Mouse (Mus musculus) cerebellum, adult (tissue): ENCODE measurements around the gene Brd7.

Experiments used
- ATAC-seq: cut with Nextera tagmentation; 2 replicates; pipeline ENCODE4 v1.9.2; 2017; ENCODE audit warnings: mild to moderate bottlenecking, moderate library complexity, mixed read lengths; ENCODE audit not compliant: insufficient number of reproducible peaks, low FRiP score, low TSS enrichment

Gene Brd7

DNA sequence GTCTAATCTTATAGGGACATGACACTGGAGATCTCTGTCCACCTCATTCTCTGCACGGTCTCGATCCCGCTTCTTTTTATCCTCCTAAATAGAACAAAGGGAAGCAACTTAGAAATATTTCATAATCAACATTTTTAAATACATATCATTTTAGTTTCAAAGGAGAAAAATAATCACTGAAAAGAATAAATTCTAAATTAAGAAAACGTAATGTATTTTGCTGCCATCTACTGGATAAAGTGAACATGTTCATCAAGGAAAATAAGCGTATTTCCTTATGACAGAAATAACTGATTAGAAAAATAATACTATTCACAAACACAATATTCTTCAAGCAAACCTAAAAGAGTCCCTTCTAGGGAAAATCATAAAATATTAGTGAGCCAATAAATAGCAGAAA is 4.0 kb downstream of the Brd7 start:
- no peak for ATAC-seq

DNA sequence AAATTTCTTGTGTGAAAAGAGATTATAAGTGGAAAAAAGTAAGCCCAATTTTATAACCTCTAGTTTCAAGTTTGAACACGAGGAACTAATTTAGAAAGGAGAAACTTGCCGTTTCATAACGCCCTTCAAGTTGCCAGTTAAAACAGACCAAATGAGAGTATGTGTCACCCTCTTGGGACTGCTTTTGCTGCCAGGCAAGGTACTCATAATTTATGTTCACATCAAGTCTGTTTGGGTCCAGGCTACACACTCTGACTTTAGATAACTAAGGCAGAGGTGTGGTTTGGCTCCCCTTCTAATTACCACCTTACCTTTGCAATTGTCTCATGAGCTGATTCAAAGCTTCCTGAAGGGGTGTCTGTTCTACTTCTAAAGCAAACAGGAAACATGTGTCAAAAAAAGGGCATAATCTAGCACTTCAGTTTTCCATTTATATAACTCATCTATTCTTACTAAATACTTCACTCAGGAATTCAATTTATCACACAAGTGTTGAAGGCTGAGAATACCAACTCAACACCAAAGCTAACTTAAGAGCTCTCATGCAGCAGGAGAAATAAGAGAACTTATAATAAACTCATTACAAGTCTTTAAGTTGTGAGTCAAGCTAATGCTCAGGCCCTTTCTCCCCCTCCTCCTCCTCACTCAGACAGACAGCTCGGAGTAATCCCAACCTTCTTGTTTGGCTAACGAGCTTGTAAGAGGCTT is 4.6 kb downstream of the Brd7 start:
- no peak for ATAC-seq

DNA sequence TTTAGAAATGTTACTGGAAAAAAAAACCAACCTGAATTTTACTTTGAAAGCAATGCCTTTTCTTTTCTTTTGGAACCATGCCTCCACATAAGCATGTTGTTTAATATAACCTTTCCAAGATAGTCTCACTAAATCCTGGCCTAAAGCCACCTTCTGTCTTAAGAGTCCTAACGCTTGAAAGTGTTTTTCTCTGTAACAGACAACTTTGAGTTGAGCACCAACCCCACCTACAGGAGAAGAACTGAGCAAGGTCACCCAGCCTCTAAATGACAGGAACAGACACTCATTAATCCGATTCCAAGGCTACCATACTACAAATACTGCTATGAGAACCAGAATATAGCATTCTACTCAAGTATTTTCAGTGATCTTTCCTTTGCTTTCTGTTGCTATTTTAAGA is 12.9 kb downstream of the Brd7 start:
- no peak for ATAC-seq

GRCm38 (mm10) chr8:88342026-88342425 is 20.0 kb downstream of the Brd7 start:
- ATAC-seq: no peak

- no peak for ATAC-seq
Observed at GRCm38 (mm10) chr8:88339887-88340695, 21.9 kb downstream of the Brd7 start.

DNA sequence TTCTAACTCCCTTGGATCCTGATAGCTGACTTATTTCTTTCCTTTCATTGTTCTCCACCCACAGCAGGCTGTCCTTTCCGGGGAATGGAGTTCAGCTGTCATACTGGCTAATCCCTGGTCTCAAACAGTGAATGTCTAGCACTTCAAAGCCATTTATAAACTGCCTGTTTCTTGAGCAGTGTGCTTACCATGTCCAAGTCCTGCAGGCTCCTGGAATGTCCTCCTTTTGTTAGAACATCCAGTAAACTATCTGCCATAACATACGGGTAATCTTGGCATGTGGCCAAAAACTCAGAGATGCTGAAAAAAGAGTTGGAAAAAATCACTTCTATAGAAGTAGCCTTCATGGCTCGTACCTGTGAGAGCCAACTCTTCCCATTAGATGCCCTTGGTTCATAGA is 22.8 kb downstream of the Brd7 start:
- no peak for ATAC-seq

DNA sequence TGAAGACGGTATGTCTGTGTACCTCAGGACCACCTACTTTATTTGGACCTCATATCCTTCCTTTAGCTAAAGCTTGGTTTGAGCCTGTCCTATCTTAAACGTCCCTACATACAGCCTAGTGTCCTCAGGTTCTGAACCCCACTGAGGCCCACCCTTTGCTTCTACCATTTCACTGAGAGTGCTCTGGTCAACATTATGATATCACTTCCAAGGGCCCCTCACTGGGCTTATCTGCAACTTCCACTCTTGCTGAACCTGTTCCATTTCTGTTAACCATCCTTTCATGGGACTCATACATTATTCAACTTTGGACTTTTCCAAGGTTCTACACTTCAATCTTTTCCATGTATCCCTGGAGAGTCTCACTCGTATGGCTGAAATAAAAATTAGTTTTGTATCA is 27.0 kb downstream of the Brd7 start:
- ATAC-seq: no peak

DNA sequence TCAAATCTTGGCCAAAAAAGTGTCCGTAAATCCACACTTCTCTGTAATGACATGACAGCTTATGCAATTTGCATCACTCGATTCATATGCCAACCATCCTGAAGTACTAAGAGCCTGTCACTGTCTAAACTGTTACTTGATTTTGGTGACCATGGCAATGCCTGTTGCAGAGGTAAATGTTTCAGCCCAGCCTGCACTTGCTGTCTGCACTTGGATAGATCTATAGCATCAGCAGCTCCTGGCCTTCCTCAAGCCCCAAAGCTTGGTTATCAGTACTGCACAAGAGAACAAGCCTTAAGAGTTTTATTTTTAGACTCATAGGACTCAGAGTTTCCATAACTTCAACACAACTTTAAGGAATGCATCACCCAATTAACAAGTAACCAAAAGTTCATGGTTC is 27.6 kb downstream of the Brd7 start:
- no peak for ATAC-seq

DNA sequence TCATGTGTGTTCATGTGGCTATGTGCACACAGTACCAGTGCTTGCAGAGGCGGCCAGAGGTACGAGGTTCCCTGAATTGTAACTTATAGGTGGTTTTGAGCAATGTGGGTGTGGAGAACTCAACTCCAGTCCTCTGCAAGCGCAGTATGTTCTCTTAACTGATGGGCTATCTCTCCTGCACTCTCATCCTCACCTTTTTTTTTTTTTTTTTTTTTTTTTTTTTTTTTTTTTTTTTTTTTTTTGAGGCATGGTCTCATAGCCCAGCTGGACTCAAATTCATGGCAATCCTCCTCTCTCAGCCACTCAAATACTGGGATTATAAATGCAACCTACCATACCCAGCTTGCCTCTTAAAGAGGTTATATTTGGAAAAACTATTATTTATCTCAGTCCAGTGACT is 31.2 kb downstream of the Brd7 start:
- no peak for ATAC-seq

DNA sequence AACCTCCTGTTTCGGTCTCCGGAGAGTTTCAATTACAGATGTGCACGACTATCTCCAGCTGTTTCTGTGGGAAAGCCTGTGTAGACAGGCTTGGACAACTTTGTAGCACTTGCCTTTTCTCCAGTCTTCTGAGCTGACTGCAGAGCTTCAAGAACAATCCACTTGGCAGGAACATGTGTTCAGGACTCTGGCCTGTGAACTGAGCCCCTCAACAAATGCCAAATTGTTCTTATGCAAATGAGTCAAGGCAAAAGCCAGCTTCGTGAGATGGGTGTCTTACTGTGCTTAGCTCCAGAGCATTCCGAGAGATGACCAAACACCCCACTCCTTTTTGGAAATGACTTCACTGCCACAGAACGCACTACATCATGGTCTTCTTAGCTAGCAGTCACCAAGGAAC is 33.3 kb downstream of the Brd7 start:
- ATAC-seq: no peak

DNA sequence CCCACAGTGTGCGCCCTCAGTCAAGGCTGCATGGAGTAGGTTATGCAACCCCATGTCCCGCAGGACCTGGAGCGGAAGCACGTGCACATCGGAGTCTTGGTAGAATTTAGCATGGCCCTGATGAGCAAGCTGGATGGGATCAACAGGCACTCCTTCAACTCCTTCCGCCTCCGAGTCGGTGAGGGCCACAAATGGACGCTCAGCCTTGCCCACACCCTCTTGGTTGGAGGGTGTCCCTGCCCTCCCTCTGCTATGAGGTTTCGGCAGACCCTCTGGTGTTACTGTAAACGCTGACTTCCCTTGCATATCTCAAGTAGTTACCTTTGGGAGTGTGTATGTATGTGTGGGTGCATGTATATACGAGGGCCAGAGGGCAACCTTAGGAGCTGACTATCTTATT is 35.7 kb downstream of the Brd7 start:
- ATAC-seq: no peak

- ATAC-seq: no peak
Observed at GRCm38 (mm10) chr8:88325795-88326194, 36.2 kb downstream of the Brd7 start.

DNA sequence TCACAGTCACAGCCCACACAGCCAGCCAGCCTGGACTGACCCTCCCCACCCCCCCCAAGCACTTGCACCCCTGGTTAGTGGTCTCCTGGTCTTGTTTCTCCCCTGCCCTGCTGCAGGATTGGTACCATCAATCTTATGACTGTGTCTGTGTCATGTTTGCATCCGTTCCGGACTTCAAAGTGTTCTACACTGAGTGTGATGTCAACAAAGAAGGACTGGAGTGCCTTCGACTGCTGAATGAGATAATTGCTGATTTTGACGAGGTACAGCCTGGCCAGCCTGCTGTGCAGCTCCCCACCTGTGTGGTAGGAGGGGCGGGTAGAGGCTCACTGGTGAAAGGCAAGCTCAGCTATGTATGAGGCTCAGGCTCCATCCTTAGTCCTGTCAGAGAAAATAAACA is 36.7 kb downstream of the Brd7 start:
- ATAC-seq: no peak

DNA sequence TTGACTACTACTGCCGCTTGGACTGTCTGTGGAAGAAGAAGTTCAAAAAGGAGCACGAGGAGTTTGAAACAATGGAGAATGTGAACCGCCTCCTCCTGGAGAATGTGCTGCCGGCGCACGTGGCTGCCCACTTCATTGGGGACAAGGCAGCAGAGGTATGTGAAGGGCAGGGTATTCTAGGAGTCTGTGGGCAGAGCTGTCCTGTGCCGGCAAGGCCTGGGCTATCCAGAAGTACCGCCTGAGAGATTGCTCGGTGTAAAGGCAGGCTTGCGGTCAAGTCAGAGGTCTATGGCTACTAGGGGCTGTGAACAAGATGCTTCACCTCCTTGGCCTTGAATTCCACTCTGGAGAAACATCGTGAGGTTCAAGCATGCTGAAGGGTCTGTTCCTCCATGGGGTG is 37.2 kb downstream of the Brd7 start:
- no peak for ATAC-seq

GRCm38 (mm10) chr8:88323523-88323922 is 38.5 kb downstream of the Brd7 start:
- ATAC-seq: no peak

GRCm38 (mm10) chr8:88321387-88321786 is 40.6 kb downstream of the Brd7 start:
- ATAC-seq: no peak

GRCm38 (mm10) chr8:88320134-88320533 is 41.9 kb downstream of the Brd7 start:
- no peak for ATAC-seq

GRCm38 (mm10) chr8:88318151-88318550 is 43.8 kb downstream of the Brd7 start:
- ATAC-seq: no peak

DNA sequence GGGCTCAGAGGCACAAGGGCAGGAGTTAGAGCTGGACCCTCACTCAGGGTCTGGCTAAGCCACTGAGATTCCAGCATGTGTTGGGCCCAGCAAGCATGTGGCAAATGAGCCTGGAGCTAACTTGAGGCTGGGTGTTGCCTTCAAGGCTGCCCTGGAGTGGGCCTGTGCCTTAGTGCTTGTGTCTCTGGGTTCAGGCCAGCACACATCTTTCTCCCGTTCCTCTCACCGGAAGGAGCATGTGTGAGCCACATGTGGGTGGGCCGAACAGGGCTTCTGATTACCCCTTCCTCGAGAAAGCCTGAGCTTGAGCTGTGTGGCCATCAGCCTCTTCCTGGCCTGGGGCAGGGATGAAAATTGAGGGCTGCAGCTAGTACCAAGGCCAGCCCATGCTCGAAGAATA is 44.7 kb downstream of the Brd7 start:
- ATAC-seq: no peak

GRCm38 (mm10) chr8:88316139-88316931 is 45.7 kb downstream of the Brd7 start:
- ATAC-seq: no peak

- no peak for ATAC-seq
Observed at GRCm38 (mm10) chr8:88315302-88315701, 46.7 kb downstream of the Brd7 start.
